Mouse (Mus musculus) layer of hippocampus, postnatal 36 days (tissue): ENCODE measurements around the gene Lrrc75a. TPM values are rescaled to one million over a fixed set of nuclear protein-coding genes. Genes with fewer than 3 reads are reported as not detected.

Experiments used
- DNase-seq, 2 experiments: peaks; one replicate each; pipeline ENCODE4 v3.0.0; 2022
- total RNA-seq, 2 experiments: library from RNA; stranded (reverse); gene quantifications; 2 replicates each; pipeline ENCODE4 v1.2.3; 2021

Lrrc75a gene
- total RNA-seq, 2 experiments from 2014 or later = 7.7 to 8.1 TPM

GRCm38 (mm10) chr11:62615456-62615855 is 32.9 kb downstream of the Lrrc75a start:
- DNase-seq = no peak

GRCm38 (mm10) chr11:62614876-62615410 is 33.4 kb downstream of the Lrrc75a start:
- no peak for DNase-seq

GRCm38 (mm10) chr11:62613657-62614365 is 34.5 kb downstream of the Lrrc75a start:
- peak; percentile 91 to 93 for DNase-seq

DNA sequence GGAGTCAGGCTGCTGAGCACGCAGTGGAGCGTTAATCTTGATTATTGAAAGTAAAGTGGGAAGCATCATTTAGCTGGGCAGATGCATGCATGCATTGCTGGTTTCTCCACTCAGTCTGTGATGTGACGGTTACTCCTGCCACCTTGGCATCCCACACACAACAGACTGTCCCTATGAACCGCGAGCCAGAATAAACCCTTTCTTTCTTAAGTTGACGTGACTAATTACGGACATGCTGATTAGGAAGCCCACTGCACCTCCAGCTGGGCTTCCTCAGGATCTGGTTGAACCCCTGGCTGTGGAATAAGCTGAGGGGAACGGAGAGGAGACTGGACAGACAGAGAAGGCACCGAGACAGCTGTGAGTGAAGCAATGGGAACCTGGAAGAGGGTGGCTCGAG is 35.7 kb downstream of the Lrrc75a start:
- DNase-seq = no peak

DNA sequence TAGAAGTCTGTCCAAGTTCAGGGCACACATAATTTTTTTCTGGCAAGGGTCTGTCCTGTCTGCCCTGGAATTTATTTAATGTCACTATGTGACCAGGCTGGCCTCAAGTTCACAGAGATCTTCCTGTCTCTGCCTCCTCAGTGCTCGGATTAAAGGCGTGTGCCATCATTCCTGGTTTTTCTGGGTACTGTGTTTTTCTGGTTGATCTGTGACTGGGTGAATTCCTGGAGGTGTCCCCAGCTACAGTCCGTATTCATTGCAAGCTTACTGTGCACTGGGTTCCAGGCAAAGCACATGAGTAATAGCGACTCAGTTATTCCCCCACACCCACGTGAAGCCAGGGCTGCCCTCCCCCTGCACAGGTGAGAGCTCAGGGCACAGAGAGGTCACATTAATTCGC is 38.0 kb downstream of the Lrrc75a start:
- no peak for DNase-seq

DNA sequence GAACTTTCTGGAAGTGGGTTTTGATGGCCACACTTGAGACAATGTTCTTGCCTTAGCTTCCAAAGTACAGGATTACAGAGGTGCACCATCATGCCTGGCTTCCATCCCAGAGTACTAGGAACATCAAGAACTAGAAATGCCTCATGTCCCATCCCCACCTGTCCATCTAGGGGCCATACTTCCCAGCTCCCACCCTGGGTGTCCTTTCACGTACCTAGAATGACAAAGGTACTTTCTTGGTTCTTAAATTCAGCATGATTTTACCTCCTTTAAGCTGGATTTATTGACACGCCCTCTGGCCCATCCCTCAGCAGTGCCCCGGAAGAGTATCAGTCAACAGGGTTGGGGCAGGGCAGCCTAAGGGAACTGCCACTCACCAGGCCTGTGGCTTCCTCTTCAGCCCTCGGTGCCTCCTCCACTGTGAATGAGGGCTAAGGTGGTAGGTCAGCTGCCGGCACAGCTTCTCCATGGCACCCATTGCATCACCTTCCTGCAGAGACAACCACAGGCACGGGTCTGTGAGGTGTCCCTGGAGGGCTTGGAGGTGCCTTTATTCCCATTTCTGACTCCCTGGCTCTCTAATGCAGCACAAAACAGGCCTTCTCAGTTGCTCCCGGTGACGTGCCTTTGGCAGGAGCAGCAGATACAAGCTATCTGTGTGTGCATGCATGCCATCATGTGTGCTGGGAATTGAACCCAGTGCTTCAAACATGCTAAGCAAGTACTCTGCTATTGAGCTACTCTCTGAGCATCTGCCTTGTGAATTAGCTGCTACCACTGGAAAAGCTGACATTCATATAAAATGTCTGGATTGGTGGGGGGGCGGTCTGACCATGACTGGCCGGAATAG is 39.3 kb downstream of the Lrrc75a start:
- DNase-seq = no peak

DNA sequence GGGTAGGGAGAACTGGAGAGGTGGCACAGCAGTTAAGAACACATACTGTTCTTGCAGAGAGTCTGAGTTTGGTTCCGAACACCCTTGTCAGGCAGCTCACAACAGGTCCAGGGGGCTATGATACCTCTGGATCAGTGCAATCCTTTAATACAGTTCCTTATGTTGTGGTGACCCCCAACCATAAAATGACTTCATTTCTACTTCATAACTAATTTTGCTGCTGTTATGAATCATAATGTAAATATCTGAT is 40.4 kb downstream of the Lrrc75a start:
- DNase-seq = no peak

DNA sequence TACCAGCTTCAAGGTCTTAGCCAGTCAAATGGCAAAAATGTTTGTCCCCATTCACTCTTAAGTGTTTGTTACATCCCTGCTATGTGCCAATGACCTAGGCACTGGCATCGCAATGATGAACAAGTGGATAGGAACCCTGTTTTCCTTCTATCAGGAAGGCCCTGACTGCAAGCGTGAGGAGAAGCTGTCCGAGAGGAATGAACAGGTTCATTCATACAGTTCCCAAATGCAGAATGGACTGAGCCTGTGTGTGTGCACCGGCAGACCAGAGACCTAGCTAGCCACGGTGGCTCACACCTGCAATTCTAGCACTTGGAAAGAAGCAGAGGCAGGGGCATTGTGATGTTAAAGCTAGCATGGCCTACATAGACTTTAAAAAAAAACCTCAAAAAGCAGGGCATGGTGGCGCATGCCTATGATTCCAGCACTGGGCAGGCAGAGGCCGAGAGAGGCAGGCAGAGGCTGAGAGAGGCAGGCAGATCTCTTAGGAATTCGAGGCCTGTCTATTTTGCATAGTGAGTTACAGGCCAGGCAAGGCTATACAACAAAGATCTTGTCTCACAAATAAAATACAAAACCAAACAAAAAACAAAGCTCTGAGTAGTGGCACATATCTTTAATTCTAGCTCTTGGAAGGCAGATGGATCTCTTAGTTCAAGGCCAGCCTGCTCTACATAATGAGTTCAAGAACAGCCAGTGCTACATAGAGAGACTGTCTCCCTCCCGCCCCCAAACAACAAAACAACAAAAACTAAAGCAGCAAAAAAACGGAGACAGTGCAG is 41.0 kb downstream of the Lrrc75a start:
- no peak for DNase-seq

DNA sequence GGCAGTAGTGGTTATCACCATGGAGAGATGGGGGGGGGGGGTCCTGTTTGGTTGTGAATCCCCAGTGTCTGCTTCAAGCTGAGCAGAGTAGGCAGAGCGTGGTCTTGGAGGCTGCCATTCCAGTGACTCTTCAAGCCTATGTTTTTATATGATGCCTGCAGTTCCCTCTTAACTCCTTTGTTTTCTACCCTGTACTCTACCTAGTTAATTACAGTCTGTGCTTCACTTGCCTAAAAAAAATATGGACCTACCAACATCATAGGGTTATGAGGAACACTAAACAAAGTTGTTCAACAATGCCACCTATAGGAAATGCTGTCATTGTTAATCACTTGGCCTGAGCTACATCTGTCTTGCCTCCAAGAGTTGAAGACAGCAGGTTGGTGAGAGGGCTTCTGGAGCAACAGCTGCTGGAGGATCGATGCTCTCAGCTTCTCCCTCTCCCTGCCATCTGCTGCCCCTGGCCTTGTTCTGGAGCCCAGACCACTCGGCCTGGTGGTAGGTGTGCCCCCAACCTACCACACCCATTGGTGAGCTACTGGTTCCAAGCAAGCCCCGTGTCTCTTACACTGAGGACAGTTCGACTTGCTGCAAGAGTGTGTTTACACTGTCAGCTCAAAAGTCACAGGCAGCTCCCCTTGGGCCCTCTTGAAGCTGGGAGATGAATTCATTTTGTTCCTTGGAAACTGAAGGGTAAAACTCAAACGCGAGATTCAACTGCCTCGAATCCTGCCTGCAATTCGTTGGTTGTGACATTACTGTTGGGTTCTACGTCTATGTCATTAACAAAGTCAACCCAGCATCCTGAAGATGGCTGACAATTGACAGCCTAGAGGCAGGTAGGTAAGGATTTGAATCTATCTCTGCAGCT is 41.8 kb downstream of the Lrrc75a start:
- DNase-seq = no peak

- no peak for DNase-seq
Observed at GRCm38 (mm10) chr11:62605619-62606298, 42.6 kb downstream of the Lrrc75a start.

GRCm38 (mm10) chr11:62604886-62605618 is 43.3 kb downstream of the Lrrc75a start:
- DNase-seq = no peak

DNA sequence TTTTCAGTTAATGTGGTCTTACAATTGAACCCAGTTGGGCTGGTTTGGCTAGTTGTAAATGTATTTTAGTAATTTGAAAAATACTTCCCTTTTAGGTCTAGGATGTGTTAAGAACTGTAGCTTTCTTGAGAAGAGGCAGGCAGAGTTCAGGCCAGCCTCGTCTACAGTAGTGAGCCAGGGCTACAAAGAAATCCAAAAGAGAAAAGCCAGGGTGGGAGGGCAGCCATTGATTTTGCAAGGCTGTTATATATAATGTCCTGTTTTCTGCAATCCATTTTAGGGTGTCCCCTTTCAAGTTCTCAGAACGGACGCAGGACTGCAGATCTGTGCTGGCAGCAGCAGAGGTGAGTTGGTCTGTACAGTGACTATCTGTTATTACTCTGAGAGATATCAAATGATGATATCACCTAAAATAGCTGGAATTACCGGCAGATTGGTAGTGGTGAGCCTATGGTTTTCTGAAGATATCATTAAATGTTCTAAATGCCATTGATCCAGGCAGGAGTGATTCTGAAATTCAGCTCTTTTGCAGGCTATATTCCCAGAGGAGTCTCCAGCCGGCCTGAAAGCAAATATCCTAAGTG is 44.1 kb downstream of the Lrrc75a start:
- no peak for DNase-seq

DNA sequence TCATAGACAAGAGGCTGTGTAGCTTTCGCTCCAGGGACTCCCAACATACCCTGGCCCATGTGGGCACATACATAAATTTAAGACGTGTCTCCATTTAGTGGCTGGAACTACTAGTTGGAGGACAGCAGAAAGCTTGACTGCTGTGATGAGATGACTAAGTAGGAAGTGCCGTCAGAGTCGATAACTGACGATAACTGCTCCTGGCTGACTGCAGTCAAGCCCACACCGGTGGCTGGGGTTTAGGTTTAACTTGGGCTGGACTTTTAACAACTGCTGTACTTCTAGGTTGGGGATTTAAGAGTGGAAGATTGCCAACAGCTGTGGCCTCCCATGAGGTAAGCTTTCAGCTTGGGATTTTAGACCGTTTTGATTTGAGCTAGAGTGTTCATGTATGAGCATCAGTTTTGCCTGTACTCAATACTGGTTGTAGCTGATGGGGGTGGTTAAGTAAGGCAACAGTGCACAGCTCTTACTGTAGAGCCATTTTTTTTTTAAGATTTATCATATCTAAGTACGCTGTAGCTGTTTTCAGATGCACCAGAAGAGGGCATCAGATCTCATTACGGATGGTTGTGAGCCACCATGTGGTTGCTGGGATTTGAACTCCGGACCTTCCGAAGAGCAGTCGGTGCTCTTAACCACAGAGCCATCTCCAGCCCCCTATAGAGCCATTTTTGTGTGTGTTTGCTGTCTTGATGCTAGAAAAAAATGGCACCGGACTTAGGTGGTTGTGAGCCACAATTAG is 44.8 kb downstream of the Lrrc75a start:
- no peak for DNase-seq

DNA sequence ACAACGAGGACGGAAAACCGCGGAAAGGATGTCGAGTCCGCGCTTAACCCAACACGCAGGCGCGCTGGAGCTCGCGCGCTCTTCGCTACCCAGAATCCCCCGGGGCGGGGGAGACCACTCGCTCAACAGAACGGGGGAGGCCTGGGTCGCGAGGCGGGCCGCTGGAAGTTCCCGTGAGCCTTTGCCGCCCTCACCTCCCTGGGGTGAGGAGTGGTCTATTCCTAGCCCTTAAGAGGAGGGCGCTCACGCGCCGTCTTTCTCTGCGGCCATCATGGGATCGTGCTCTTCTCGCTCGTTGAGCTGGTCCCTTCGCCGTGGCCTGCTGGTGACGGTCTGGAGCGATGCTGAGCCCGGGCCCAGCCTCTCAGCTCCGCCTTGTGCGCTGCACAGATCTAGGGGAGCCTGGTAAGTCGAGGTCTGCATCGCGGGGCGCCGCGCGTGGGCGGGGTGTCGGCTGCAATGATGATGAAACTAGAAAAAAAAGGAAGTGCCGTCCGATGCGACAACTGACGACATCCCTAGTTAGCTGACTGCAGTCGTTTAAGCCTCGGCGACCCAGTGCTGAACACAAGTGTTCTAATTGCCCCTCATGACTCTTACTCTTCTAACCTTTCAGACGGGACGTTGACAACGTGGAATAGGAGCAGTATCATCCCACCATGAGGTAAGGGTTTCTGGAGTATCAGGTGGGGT is 45.6 kb downstream of the Lrrc75a start:
- peak; percentile 99 for DNase-seq

DNA sequence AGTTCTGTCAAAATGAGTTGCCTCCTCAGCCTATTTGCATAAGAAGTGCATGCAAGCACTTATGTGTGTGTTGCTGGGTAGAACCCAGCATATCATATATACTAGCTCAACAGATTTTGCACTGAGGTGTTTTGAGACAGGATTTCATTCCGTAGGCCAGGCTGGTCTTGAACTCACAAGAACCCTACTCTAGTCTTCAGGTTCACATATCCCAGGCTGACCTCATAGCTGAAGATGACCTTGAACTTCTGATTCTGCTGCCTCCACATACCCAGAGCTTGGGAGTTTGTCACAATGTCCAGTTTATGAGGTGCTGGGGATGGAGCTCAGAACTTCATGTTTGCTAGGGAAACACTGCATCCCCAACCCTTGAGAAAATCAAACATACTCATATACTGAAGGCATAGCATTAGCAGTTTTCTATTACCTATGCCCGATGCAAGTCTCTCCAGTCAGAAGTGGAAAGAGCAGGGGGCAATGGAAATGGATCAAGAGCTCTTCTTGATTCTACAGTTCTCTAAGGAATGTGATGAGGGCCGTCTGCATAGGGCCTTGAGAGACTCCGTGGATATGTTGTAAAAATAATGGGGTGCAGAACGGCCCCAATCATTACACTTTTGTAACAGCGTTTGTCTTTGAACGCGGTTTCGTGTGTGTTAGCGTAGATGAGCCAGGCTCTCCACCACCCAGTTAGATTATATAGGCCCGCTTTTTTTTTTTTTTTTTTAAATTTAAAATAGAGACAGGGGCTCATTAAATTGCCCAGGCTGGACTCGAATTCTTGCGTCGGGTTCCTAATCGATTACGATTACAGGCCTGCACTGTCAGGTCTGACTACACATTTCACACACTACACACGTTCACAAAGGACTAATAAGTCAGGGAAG is 46.3 kb downstream of the Lrrc75a start:
- DNase-seq = no peak

DNA sequence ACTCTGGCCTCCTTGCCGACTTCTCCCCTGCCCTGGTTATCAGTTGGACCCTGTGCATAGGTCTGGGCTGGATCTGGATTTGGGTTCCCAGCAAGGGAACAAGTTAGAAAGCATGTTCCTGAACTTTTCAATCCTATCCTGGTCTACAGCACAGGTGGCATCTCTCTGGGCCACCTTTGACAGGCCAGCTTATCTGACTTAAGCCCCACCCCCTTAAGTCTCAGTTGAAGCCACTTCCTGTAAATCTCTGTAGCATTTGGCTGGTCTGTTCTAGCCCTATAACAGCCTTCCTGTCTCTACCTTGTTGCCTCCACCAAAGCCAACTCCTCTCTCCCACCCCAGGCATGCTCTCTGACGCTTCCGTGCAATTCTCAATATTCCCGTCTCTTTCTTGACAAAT is 49.8 kb downstream of the Lrrc75a start:
- DNase-seq = no peak

DNA sequence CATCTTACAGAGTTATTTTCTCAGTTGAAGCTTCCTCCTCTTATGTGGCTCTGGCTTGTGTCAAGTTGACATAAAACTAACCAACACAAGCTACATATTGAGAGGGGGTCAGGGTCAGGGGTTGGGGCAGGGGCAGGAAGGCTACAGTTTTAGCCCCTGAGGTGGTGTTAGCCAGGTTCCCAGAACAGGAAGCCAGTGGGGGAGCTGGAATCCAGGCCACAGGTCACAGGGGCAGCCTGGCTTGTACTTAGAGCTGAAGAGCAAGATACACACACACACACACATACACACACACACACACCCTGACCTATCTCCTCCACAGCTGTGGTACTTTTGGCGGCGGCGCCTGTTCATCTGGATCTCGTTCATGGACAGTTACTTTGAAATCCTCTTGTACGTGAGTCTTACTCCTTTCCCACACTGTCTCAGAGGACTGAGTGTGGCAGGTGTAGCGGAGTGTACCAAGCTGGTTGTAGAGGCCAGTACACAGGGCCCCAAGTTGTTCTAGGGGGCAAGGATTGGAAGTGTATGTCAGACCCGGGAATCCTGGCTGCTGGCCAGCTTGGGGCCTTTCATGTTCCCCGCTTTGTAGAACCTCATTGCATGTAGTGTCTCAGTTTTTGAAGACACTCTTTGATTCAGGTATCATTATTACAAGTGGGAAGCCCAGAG is 56.3 kb downstream of the Lrrc75a start:
- DNase-seq = no peak
